Mouse (Mus musculus): Measurements from ENCODE around the gene Hoxa6. TPM values are rescaled to one million over a fixed set of nuclear protein-coding genes. Genes with fewer than 3 reads are reported as not detected.

Hoxa6 gene
- polyA plus RNA-seq, 1 experiment from 2014 or later = not detected

DNA sequence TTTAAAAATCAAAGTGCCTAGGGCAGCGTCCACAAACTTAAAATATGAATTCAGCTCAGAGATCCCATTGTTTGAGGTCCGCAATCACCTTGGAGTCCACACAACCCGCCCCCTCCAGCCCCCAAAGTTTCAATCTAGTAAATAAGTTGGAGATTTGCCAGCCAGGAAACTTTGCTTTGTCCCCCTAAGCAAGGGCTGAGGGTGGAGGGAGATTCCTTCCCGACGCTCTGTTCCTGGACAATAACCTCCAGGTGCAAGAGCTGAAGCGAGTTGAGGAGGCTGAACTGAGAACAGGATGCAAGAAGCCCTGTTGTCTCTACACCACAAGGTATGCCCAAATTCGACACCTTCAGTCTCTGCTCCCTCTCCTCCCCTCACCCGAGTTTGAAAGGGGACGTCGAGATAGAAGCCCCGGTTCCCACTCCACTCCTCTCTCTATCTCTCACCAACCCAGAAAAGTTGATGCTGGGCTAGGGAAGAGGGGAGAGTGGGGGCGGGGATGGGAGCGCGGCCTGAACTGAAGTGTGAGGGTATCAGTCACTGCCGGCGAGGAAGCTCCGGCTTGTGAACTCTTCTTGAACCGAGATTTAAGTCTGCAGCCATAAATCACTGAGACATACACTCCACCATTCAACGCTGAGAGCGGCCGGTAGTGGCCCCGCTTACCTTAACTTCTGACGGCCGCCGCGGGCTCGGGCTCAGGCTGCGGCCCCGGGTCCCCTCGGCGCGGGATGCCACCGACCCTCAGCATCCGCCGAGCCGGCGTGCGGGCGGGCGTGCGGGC lies 33.4 kb downstream of the Hoxa6 start:
- Histone ChIP-seq H3K4me1 (peaks cover 7% of the 10 kb centered on the region; the same call in 1 of the 2 replicates), H3K4me3 (no peak overlapping the region), H3K9ac (no peak overlapping the region), H3K36me3 (ENCODE audit: poor library complexity, severe bottlenecking) (no peaks in the 10 kb centered on the region), H3K4me2 (no peak overlapping the region), H3K27ac (no peak overlapping the region), H3K9me3 (replicated peaks) (no peaks in the 10 kb centered on the region), H3K27me3 (peaks cover 99% of the 10 kb centered on the region)
- WGBS = 1% methylated on average over 30 of the region's 41 CpGs
- no peak for ATAC-seq

DNA sequence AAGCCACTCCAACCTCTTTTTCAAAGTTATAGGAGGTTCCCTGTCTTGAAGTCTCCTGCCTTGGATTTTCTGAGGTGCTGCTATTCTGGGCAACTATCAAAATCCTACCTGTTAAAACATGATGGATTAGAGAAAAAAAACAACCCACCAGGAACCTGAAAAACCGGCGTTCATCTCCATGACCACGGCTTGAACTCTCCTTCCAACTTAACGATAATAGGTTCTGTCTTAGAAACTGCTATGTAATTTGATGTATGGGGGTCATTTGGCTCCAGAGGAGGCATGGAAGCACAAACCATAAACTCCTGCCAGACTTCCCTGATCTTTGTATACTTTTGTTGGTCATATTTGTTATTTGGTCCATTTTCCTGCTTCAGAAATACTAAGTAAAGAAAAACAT lies 34.9 kb downstream of the Hoxa6 start:
- no peak overlapping the region for H3K4me2 ChIP-seq
- 6% methylated on average over 4 of the region's 4 CpGs for WGBS
- no peak for ATAC-seq
- H3K27ac ChIP-seq = no peak overlapping the region
- H3K9me3 ChIP-seq (replicated peaks) = no peaks in the 10 kb centered on the region
- peaks cover 98% of the 10 kb centered on the region for H3K27me3 ChIP-seq
- peaks cover 7% of the 10 kb centered on the region; the same call in 1 of the 2 replicates for H3K4me1 ChIP-seq
- H3K4me3 ChIP-seq = no peak overlapping the region
- H3K36me3 ChIP-seq (ENCODE audit: poor library complexity, severe bottlenecking) = no peaks in the 10 kb centered on the region
- H3K9ac ChIP-seq = no peak overlapping the region

DNA sequence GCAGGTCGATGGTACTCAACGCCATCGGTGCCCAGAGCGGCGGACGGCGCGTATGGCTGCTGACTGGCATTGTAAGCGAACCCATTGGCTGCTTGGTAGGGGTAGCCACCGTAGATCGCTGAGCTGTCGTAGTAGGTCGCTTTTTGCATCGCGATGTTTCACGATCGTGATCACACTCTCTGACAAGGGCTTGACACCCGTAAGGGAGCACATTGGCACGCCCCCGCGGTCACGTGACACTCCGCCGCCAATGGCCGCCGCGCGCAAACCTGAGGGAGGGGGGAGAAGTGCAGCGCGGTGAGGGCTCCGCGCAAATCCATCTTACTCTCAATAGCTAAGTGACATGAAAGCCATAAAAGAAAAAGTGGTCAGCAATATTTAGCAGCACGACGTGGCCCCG lies 36.0 kb downstream of the Hoxa6 start:
- Histone ChIP-seq H3K4me3 (peak overlapping the region; percentile 24), H3K9me3 (replicated peaks) (no peaks in the 10 kb centered on the region), H3K9ac (no peak overlapping the region), H3K4me2 (peak overlapping the region; percentile 48), H3K27me3 (peaks cover 98% of the 10 kb centered on the region), H3K27ac (no peak overlapping the region), H3K36me3 (ENCODE audit: poor library complexity, severe bottlenecking) (no peaks in the 10 kb centered on the region), H3K4me1 (peaks cover 7% of the 10 kb centered on the region; the same call in 1 of the 2 replicates)
- WGBS = 0% methylated on average over 35 of the region's 35 CpGs
- ATAC-seq = peak; percentile 38; the same call in 1 of the 2 replicates

DNA sequence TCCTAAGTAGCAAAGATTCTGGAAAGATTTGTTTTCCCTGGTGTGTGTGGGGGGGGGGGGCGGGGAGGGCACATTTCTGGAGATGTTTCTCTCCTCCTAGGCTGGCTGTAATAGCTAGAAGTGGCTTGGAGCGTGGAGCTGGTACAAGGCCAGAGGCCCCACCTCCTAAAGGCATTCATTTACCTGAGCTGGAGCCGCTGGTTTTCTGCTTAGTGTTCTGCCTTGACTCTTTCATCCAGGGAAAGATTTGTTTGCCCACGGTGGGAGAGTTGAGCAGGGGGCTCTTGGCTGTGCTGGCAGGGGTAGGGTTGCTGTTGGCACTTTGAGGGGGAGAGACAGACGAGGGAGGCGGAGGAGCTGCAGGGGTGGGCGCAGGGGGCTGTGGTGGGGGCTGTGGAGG lies 36.6 kb downstream of the Hoxa6 start:
- no peak overlapping the region for H3K9ac ChIP-seq
- no peak overlapping the region for H3K27ac ChIP-seq
- peaks cover 7% of the 10 kb centered on the region; the same call in 1 of the 2 replicates for H3K4me1 ChIP-seq
- no peak overlapping the region for H3K4me3 ChIP-seq
- no peaks in the 10 kb centered on the region for H3K9me3 ChIP-seq (replicated peaks)
- 6% methylated on average over 6 of the region's 7 CpGs for WGBS
- H3K27me3 ChIP-seq = peaks cover 98% of the 10 kb centered on the region
- no peak for ATAC-seq
- peak overlapping the region; percentile 48; the same call in 1 of the 2 replicates for H3K4me2 ChIP-seq
- no peaks in the 10 kb centered on the region for H3K36me3 ChIP-seq (ENCODE audit: poor library complexity, severe bottlenecking)

DNA sequence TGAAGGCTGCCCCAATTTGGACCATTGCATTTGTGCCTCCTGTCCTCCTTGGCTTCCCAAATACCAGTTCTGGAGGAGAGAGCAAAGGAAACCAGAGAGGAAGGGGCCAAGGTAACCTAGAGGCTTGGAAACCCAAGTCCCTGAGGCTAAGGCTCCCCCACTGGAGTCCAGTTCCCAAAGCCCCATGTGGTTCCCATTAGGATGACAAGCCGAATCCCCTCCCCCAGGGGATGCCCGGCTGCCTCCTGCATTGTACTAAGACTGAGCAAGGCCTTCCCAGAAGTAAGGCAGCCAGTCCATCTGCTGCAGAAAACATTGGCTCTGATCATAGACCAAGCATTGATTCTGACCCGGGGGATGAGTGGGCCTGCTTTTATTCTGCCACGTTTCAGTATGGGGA lies 37.2 kb downstream of the Hoxa6 start:
- Histone ChIP-seq H3K27ac (no peak overlapping the region), H3K36me3 (ENCODE audit: poor library complexity, severe bottlenecking) (no peaks in the 10 kb centered on the region), H3K27me3 (peaks cover 98% of the 10 kb centered on the region), H3K4me1 (peaks cover 7% of the 10 kb centered on the region; the same call in 1 of the 2 replicates), H3K4me2 (no peak overlapping the region), H3K9me3 (replicated peaks) (no peaks in the 10 kb centered on the region), H3K9ac (no peak overlapping the region), H3K4me3 (no peak overlapping the region)
- 2% methylated on average over 4 of the region's 4 CpGs for WGBS
- no peak for ATAC-seq

DNA sequence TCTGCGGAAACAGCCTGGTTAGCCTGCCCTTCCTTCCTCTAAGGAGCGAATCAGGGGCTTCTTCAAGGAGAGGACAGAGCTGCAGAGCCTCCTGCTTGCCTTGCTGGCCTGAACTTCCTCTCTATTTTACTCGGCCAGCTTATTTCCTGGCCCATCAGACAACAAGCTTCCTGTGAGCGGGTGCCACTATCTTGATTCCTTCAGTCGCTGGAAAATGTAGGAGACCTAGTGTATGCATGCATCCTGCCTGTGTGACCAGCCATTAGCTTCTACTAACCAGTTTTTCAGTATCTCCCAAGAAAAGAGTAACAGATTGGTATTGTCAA lies 37.7 kb downstream of the Hoxa6 start:
- no peaks in the 10 kb centered on the region for H3K36me3 ChIP-seq (ENCODE audit: poor library complexity, severe bottlenecking)
- no peak overlapping the region for H3K27ac ChIP-seq
- no peak for ATAC-seq
- WGBS = 1% methylated on average over 5 of the region's 5 CpGs
- no peak overlapping the region for H3K4me3 ChIP-seq
- H3K9ac ChIP-seq = no peak overlapping the region
- no peaks in the 10 kb centered on the region for H3K9me3 ChIP-seq (replicated peaks)
- peaks cover 98% of the 10 kb centered on the region for H3K27me3 ChIP-seq
- H3K4me2 ChIP-seq = no peak overlapping the region
- H3K4me1 ChIP-seq = peaks cover 7% of the 10 kb centered on the region; the same call in 1 of the 2 replicates

DNA sequence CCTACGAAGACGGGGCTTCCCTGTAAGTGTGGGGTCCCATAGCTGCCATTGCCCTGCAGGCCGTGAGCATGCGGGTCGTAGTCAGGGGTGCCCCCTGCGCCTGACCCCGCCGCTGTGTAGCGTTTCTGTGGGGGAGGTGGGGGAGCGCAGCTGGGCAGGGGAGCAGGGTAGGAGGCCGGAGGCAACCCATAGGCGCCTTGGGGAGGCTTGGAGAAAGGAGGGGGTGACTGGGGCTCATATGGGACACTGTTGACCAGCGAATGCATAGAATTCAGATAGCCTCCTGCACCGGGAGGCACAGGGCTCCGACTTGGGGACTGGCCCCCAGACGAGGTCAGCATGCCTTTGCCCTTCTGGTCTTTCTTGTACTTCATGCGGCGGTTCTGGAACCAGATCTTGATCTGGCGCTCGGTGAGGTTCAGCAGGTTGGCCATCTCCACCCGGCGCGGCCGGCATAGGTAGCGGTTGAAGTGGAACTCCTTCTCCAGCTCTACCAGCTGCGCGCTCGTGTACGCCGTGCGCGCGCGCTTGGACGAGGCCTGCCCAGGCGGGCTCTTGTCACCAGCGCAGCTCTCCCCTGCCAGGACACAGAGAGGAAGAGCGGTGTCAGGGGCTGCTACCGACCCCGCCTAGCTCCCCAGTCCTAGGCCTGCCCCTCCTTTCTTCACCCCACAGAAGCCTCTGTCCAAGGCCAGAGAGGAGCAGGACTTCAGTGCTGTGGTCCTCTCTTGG lies 38.2 kb downstream of the Hoxa6 start:
- no peak for ATAC-seq
- Histone ChIP-seq H3K4me1 (peaks cover 7% of the 10 kb centered on the region; the same call in 1 of the 2 replicates), H3K27me3 (peaks cover 98% of the 10 kb centered on the region), H3K4me3 (no peak overlapping the region), H3K36me3 (ENCODE audit: poor library complexity, severe bottlenecking) (no peaks in the 10 kb centered on the region), H3K9me3 (replicated peaks) (no peaks in the 10 kb centered on the region), H3K27ac (no peak overlapping the region), H3K9ac (no peak overlapping the region), H3K4me2 (no peak overlapping the region)
- under 1% methylated on average over 39 of the region's 40 CpGs for WGBS

DNA sequence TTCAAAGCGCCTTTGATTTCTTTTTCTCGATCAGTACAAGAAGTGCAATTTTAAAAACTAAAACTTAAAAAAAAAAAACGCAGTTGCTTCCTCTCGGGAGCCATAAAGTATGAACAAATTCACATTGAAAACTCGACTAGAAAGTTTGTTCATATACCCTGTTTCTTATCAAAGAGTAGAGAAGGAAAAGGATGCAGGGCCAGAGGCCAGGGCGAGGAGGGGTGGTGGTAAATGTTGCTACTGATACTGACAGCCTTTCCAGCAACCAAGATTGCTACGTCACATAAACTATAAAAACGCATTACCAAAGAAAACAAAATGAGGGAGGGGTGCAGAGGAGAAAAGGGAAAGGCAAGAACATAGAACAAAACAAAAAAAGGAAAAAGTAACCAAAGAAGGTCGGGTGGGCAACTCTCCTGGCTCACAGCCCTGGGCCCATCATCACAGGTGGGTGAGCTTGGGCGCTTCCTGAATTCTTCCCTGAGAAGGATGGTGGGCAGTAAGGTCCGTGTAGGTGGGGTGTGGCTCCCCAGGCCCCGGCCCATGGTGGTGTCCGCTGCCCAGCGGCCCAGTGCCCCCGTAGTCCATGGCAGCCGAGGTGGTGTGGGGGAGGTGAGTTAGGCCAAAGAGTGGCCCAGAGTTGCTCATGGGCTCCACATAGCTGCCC lies 38.9 kb downstream of the Hoxa6 start:
- Histone ChIP-seq H3K9ac (no peak overlapping the region), H3K27ac (no peak overlapping the region), H3K4me3 (no peak overlapping the region), H3K27me3 (peaks cover 98% of the 10 kb centered on the region), H3K4me1 (peaks cover 7% of the 10 kb centered on the region; the same call in 1 of the 2 replicates), H3K4me2 (no peak overlapping the region), H3K36me3 (ENCODE audit: poor library complexity, severe bottlenecking) (no peaks in the 10 kb centered on the region), H3K9me3 (replicated peaks) (no peaks in the 10 kb centered on the region)
- WGBS = 4% methylated on average over 16 of the region's 16 CpGs
- no peak for ATAC-seq

DNA sequence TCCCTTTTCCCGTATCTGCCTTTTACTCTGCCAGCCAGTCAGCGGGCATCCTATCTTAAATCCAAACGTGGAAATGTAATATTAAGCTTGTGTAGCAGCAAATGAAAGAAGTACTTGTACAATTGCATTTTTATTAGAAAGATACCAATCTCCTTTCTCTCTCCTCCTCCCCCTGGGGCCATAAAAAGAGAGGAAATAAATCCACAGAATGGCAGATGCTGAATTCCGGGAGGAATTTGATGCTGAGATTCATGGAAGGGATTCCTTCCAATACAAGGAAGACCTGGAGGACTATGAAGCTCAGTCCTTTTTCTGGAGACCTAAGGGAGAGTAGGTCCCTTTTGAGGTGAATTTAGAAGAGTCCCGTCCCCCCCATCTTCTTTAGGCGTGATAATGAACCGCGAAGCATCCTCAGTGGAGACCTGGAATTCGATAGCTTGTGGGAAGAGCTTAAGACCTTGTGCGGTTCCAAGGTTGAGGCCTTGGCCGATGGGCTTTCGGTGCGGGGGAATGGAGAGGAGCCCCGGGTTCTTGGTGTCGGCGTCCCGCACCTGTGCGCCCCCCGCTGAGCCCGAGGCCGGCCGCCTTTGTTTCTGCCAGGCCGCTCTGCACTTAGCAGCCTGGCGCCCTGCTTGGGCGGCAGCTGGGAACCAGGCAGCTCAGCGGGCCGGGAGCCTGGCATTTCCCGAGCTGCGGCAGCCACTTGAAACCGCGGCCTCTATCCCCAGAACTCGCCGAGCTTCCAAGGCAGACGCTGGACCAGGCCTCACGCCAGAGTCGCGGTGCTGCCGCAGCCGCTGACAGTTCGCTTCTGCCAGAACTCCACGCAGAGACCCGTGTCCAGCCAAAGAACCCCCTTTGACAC lies 40.1 kb downstream of the Hoxa6 start:
- H3K27ac ChIP-seq = no peak overlapping the region
- H3K36me3 ChIP-seq (ENCODE audit: poor library complexity, severe bottlenecking) = no peaks in the 10 kb centered on the region
- H3K4me3 ChIP-seq = no peak overlapping the region
- 1% methylated on average over 42 of the region's 42 CpGs for WGBS
- no peak overlapping the region for H3K4me2 ChIP-seq
- H3K9ac ChIP-seq = no peak overlapping the region
- no peak for ATAC-seq
- peaks cover 99% of the 10 kb centered on the region for H3K27me3 ChIP-seq
- H3K4me1 ChIP-seq = peaks cover 7% of the 10 kb centered on the region; the same call in 1 of the 2 replicates
- no peaks in the 10 kb centered on the region for H3K9me3 ChIP-seq (replicated peaks)

DNA sequence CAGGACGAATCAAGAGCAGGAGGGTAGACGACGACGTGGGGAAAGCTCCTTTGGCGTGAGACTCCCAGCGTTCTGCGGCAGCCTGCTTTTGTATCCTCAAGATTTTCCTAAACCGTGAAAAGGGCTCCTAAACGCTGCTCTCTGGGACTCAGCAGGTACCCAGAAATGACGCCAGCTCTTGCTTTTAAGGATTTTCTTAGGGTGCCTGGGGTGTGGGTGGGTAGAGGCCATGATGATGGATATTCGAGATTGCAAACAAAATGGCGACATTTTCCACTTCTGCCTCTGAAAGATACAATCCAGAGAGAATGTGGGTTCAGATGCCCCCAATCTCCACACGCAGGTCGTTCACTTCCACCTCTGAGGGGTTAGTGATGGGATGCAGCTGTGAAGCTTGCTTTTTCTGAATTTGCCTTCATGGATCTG lies 40.8 kb downstream of the Hoxa6 start:
- Histone ChIP-seq H3K9me3 (replicated peaks) (no peaks in the 10 kb centered on the region), H3K4me1 (peaks cover 6% of the 10 kb centered on the region; the same call in 1 of the 2 replicates), H3K27me3 (peaks cover 99% of the 10 kb centered on the region), H3K27ac (no peak overlapping the region), H3K4me3 (no peak overlapping the region), H3K36me3 (ENCODE audit: poor library complexity, severe bottlenecking) (no peaks in the 10 kb centered on the region), H3K9ac (no peak overlapping the region), H3K4me2 (no peak overlapping the region)
- ATAC-seq = no peak
- 1% methylated on average over 14 of the region's 14 CpGs for WGBS

DNA sequence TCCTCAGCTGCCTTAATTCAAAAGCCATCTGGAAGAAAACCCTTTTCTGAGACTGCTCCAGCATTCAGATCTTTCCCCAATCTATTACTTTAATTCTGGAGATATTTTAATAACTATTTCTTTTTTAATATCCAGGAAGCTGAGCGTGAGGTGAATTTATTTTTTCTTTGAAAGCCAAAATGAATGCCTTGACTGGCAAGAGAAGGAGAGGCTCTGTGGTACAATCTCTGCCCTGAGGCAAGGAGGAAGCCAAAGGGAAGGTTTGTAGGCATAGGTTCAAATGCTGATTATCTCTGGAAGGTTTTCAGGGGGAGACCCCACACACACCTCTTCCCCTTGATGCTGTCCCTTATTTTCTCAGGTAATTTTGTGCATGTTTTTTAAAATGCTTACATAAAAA lies 41.3 kb downstream of the Hoxa6 start:
- WGBS = 3% methylated on average over 1 of the region's 1 CpGs
- ATAC-seq = no peak
- Histone ChIP-seq H3K36me3 (ENCODE audit: poor library complexity, severe bottlenecking) (no peaks in the 10 kb centered on the region), H3K4me2 (no peak overlapping the region), H3K27me3 (peaks cover 99% of the 10 kb centered on the region), H3K4me3 (no peak overlapping the region), H3K9me3 (replicated peaks) (no peaks in the 10 kb centered on the region), H3K9ac (no peak overlapping the region), H3K27ac (no peak overlapping the region), H3K4me1 (no peaks in the 10 kb centered on the region; the same call in 1 of the 2 replicates)
